9 mouse cellular contexts compared by ENCODE assay signal in the genomic region with DNA sequence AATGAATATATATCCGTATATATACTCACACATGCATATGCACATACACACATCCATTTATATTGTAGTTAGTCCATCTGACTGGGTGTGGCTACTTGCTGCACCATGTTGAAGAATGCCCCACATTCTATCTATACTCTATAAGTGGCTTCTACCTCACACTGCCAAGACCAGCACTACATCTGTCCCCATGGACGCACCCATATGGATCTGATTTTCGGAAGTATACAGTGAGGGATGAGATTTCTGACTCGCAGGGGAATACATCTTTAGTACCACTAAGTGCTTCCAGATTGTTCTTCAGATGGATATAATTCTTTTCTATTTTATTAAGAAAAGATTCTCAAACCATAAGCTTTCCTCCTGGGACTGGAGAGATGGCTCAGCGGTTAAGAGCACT.
"Had no signal": no experiment of that assay in that cellular context is flagged by ENCODE, and none has a peak within 500 bp of the region (broad histone marks: within the 10 kb centered on the region; RNA-seq: fewer than 3 reads in every experiment).

No protein-coding gene starts in this region.

- H3K9ac ChIP-seq: kidney, embryonic 15.5 days; liver, embryonic 14.5 days; neural tube, embryonic 15.5 days had no signal

- DNase-seq: kidney, postnatal 14 days; lung, adult 18-20 months; midbrain, embryonic 14.5 days; thymus, postnatal 4 days had no signal

- H3K4me3 ChIP-seq: kidney, embryonic 15.5 days; myocyte; neural tube, embryonic 15.5 days had no signal

- H3K36me3 ChIP-seq: kidney, embryonic 15.5 days; neural tube, embryonic 15.5 days had no signal

- H3K4me1 ChIP-seq: kidney, embryonic 15.5 days; neural tube, embryonic 15.5 days had no signal

- H3K27ac ChIP-seq: kidney, embryonic 15.5 days; liver, embryonic 14.5 days; neural tube, embryonic 15.5 days; stomach, postnatal 0 days had no signal

- H3K4me2 ChIP-seq: kidney, embryonic 15.5 days; neural tube, embryonic 15.5 days had no signal

- H3K27me3 ChIP-seq: kidney, embryonic 15.5 days; neural tube, embryonic 15.5 days had no signal

- H3K9me3 ChIP-seq: kidney, embryonic 15.5 days; neural tube, embryonic 15.5 days had no signal
